Mouse (Mus musculus): ENCODE results near the gene Plcl2. TPM values are rescaled to one million over a fixed set of nuclear protein-coding genes. Genes with fewer than 3 reads are reported as not detected.
"Not testable (repeated sequence)": the region's sequence is repeated elsewhere in the genome, so short reads cannot be mapped to it uniquely, and the experiment has no call there.

The Plcl2 gene
- polyA plus RNA-seq, 1 experiment: 0.73 TPM

- no peaks in the 10 kb centered on the region for H3K27me3 ChIP-seq (ENCODE audit: control insufficient read depth, insufficient read depth, low read length)
- H3K4me3 ChIP-seq (ENCODE audit: control insufficient read depth, low read depth, low read length): no peak overlapping the region
- H3K27ac ChIP-seq (ENCODE audit: control insufficient read depth, insufficient read depth, low read depth, low read length): no peak overlapping the region
- H3K4me1 ChIP-seq (ENCODE audit: control insufficient read depth, insufficient read depth, low read length): no peaks in the 10 kb centered on the region
- H3K36me3 ChIP-seq (ENCODE audit: control insufficient read depth, insufficient read depth, low read length): no peaks in the 10 kb centered on the region
- no peak for TF ChIP-seq POLR2A (IDR thresholded peaks at IDR 0.05; ENCODE audit: control insufficient read depth, low read depth, low read length)
These were observed 20.9 kb downstream of the Plcl2 start for GRCm38 (mm10) chr17:50530089-50530488.

DNA sequence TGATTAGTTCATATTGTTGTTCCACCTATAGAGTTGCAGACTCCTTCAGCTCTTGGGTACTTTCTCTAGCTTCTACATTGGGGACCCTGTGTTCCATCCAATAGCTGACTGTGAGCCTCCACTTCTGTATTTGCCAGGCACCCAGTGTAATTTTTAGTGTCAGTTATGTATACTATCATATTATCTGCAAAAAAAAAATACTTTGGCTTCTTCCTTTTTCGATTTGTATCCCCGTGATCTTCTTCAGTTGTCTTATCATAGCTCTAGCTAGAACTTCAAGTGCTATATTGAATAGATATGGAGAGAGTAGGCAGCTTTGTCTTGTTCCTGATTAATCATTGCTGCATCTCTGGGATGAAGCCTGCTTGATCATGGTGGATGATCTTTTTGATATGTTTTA, 25.7 kb downstream of the Plcl2 start:
- not testable (repeated sequence) for H3K27me3 ChIP-seq (ENCODE audit: control insufficient read depth, insufficient read depth, low read length); H3K36me3 ChIP-seq (ENCODE audit: control insufficient read depth, insufficient read depth, low read length); H3K4me1 ChIP-seq (ENCODE audit: control insufficient read depth, insufficient read depth, low read length); H3K4me3 ChIP-seq (ENCODE audit: control insufficient read depth, low read depth, low read length); H3K27ac ChIP-seq (ENCODE audit: control insufficient read depth, insufficient read depth, low read depth, low read length)

GRCm38 (mm10) chr17:50536409-50537194, 27.4 kb downstream of the Plcl2 start:
- H3K36me3 ChIP-seq (ENCODE audit: control insufficient read depth, insufficient read depth, low read length): no peaks in the 10 kb centered on the region
- no peak for TF ChIP-seq CTCF (IDR thresholded peaks at IDR 0.05; ENCODE audit: control insufficient read depth, insufficient read depth, insufficient replicate concordance, low read depth, low read length)
- no peak for TF ChIP-seq POLR2A (IDR thresholded peaks at IDR 0.05; ENCODE audit: control insufficient read depth, low read depth, low read length)
- no peaks in the 10 kb centered on the region for H3K27me3 ChIP-seq (ENCODE audit: control insufficient read depth, insufficient read depth, low read length)
- no peaks in the 10 kb centered on the region for H3K4me1 ChIP-seq (ENCODE audit: control insufficient read depth, insufficient read depth, low read length)
- H3K4me3 ChIP-seq (ENCODE audit: control insufficient read depth, low read depth, low read length): no peak overlapping the region
- H3K27ac ChIP-seq (ENCODE audit: control insufficient read depth, insufficient read depth, low read depth, low read length): no peak overlapping the region

- H3K27ac ChIP-seq (ENCODE audit: control insufficient read depth, insufficient read depth, low read depth, low read length): no peak overlapping the region
- no peak overlapping the region for H3K4me3 ChIP-seq (ENCODE audit: control insufficient read depth, low read depth, low read length)
- no peak for TF ChIP-seq CTCF (IDR thresholded peaks at IDR 0.05; ENCODE audit: control insufficient read depth, insufficient read depth, insufficient replicate concordance, low read depth, low read length)
- H3K27me3 ChIP-seq (ENCODE audit: control insufficient read depth, insufficient read depth, low read length): no peaks in the 10 kb centered on the region
- no peaks in the 10 kb centered on the region for H3K4me1 ChIP-seq (ENCODE audit: control insufficient read depth, insufficient read depth, low read length)
- no peaks in the 10 kb centered on the region for H3K36me3 ChIP-seq (ENCODE audit: control insufficient read depth, insufficient read depth, low read length)
These were observed 28.6 kb downstream of the Plcl2 start for GRCm38 (mm10) chr17:50537786-50538185.

DNA sequence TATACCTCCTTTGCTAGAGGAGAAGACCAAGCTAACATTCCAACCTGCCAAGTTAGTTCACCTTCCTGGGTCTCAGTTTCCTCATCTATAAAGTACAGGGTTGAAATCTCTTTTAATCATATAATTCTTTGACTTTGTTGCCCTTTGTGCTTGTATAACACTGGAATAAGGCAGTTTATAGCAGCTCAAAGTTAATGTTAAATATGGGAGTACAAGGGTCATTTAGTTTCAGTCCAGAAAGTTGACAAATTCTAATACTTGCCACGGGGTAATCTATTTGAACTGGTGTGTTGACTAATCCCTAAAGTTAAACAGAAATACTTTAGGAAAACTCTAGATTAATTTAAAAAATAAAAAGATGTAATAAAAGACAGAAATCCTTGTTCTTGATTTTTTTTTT, 35.7 kb downstream of the Plcl2 start:
- TF ChIP-seq POLR2A (IDR thresholded peaks at IDR 0.05; ENCODE audit: control insufficient read depth, low read depth, low read length): no peak
- no peak for TF ChIP-seq CTCF (IDR thresholded peaks at IDR 0.05; ENCODE audit: control insufficient read depth, insufficient read depth, insufficient replicate concordance, low read depth, low read length)
- H3K4me1 ChIP-seq (ENCODE audit: control insufficient read depth, insufficient read depth, low read length): no peaks in the 10 kb centered on the region
- no peak overlapping the region for H3K27ac ChIP-seq (ENCODE audit: control insufficient read depth, insufficient read depth, low read depth, low read length)
- no peaks in the 10 kb centered on the region for H3K27me3 ChIP-seq (ENCODE audit: control insufficient read depth, insufficient read depth, low read length)
- H3K4me3 ChIP-seq (ENCODE audit: control insufficient read depth, low read depth, low read length): no peak overlapping the region
- H3K36me3 ChIP-seq (ENCODE audit: control insufficient read depth, insufficient read depth, low read length): no peaks in the 10 kb centered on the region

DNA sequence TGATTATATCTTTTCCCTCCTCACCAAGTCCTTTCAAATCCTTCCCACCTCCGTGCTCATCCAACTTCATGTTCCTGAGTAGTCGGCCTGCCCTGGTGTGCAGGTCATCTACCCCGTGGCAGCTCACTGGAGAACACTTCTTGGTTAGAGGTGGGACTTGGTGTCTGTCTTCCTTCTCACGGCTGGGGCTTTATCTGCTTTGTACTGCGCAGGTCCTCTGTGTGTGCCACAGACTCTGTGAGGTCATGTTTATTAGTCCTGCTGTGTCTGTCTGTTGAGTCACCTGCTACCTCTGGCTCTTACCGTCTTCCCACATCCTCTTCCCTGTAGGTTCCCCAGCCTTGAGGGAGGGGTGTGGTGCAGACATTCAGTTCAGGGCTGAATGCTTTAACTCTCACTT, 36.1 kb downstream of the Plcl2 start:
- Histone ChIP-seq H3K27me3 (ENCODE audit: control insufficient read depth, insufficient read depth, low read length) (no peaks in the 10 kb centered on the region), H3K4me1 (ENCODE audit: control insufficient read depth, insufficient read depth, low read length) (no peaks in the 10 kb centered on the region)
- no peak for TF ChIP-seq POLR2A (IDR thresholded peaks at IDR 0.05; ENCODE audit: control insufficient read depth, low read depth, low read length)

DNA sequence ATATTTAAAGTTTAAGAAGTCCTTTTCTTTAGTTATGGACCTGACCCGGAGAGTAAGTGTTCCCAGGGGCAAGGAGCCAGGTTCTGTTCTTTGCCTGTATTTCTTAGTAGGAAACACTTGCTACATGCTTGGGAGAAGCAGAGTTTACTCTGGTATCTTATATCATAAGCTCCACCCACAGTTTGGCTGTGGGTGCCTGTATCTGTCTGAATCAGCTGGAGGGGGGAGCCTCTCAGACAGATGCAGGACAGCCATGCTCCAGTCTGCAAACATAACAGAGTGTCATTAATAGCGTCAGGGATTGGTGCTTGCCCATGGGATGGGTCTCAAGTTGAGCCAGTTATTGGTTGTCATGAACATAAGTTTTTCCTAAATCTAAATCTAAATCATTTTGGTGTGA, 42.9 kb downstream of the Plcl2 start:
- no peaks in the 10 kb centered on the region for H3K27me3 ChIP-seq (ENCODE audit: control insufficient read depth, insufficient read depth, low read length)
- no peaks in the 10 kb centered on the region for H3K36me3 ChIP-seq (ENCODE audit: control insufficient read depth, insufficient read depth, low read length)
- H3K27ac ChIP-seq (ENCODE audit: control insufficient read depth, insufficient read depth, low read depth, low read length): no peak overlapping the region
- H3K4me3 ChIP-seq (ENCODE audit: control insufficient read depth, low read depth, low read length): no peak overlapping the region
- TF ChIP-seq CTCF (IDR thresholded peaks at IDR 0.05; ENCODE audit: control insufficient read depth, insufficient read depth, insufficient replicate concordance, low read depth, low read length) (no peak), POLR2A (IDR thresholded peaks at IDR 0.05; ENCODE audit: control insufficient read depth, low read depth, low read length) (no peak)
- no peaks in the 10 kb centered on the region; the same call in 1 of the 2 replicates for H3K4me1 ChIP-seq (ENCODE audit: control insufficient read depth, insufficient read depth, low read length)

More for the DNA sequence above, 36.1 kb downstream of the Plcl2 start:
- Histone ChIP-seq H3K36me3 (ENCODE audit: control insufficient read depth, insufficient read depth, low read length) (no peaks in the 10 kb centered on the region), H3K4me3 (ENCODE audit: control insufficient read depth, low read depth, low read length) (no peak overlapping the region), H3K27ac (ENCODE audit: control insufficient read depth, insufficient read depth, low read depth, low read length) (no peak overlapping the region)

Measured in testis, adult 2 months (tissue).